Mouse (Mus musculus) limb, embryonic 11.5 days (tissue): ENCODE measurements at regions not wholly inside any gene's neighbourhood (a gene's known extent, or its start where the extent isn't known, plus 50 kb on each side); places are given as distances from the start of the nearest gene placed in this dataset.

Source experiments
- ATAC-seq: fragments of 200-750 bp; cut with Nextera tagmentation; 2 replicates; pipeline ENCODE4 v1.8.0; 2017; ENCODE audit warnings: low read depth; ENCODE audit not compliant: insufficient number of reproducible peaks, low FRiP score, low TSS enrichment
- DNase-seq: peaks from one replicate; pipeline ENCODE4 v3.0.0-alpha.2; 2015; ENCODE audit warnings: low spot score
- H3K27ac ChIP-seq: fragments of 300-500 bp; sonication (generic); replicated peaks from 2 replicates; pipeline ENCODE4 v1.5.1; 2014; ENCODE audit warnings: low read depth, mild to moderate bottlenecking, low read length
- H3K27me3 ChIP-seq: fragments of 300-500 bp; sonication (generic); 2 replicates; pipeline ENCODE4 v1.6.1; 2014; ENCODE audit warnings: mild to moderate bottlenecking, low read length, mixed read lengths; ENCODE audit not compliant: control insufficient read depth, insufficient read depth
- H3K36me3 ChIP-seq: fragments of 300-500 bp; sonication (generic); 2 replicates; pipeline ENCODE4 v1.6.1; 2014; ENCODE audit warnings: mild to moderate bottlenecking, low read length, moderate library complexity, mixed read lengths; ENCODE audit not compliant: control insufficient read depth, insufficient read depth
- H3K4me1 ChIP-seq: fragments of 300-500 bp; sonication (generic); 2 replicates; pipeline ENCODE4 v1.6.1; 2014; ENCODE audit warnings: low read length, mixed read lengths; ENCODE audit not compliant: control insufficient read depth, insufficient read depth
- H3K4me2 ChIP-seq: fragments of 300-500 bp; sonication (generic); 2 replicates; pipeline ENCODE4 v1.6.1; 2014; ENCODE audit warnings: low read depth, mild to moderate bottlenecking, moderate library complexity; ENCODE audit not compliant: severe bottlenecking
- H3K4me3 ChIP-seq: fragments of 300-500 bp; sonication (generic); 2 replicates; pipeline ENCODE4 v1.5.1; 2014; ENCODE audit warnings: low read depth, low read length
- H3K9ac ChIP-seq: fragments of 300-500 bp; sonication (generic); 2 replicates; pipeline ENCODE4 v1.6.1; 2014; ENCODE audit warnings: mild to moderate bottlenecking, low read length
- H3K9me3 ChIP-seq: fragments of 300-500 bp; sonication (generic); 2 replicates; pipeline ENCODE4 v1.6.1; 2016; ENCODE audit warnings: low read length; ENCODE audit not compliant: control insufficient read depth
- WGBS: fragments of 180-500 bp; shearing (Covaris S2); extraction: QIAGEN DNeasy Blood & Tissue Kit; methylation state at CpG from one replicate; pipeline ENCODE4 v1.1.7; 2014; 5-methylcytosine and 5-hydroxymethylcytosine counted together

- H3K4me3 ChIP-seq = no peak overlapping the region
- ATAC-seq = no peak
- no peaks in the 10 kb centered on the region for H3K27me3 ChIP-seq
- no peaks in the 10 kb centered on the region for H3K36me3 ChIP-seq
- H3K9ac ChIP-seq = no peak overlapping the region
- no peaks in the 10 kb centered on the region for H3K9me3 ChIP-seq
- no peaks in the 10 kb centered on the region for H3K4me1 ChIP-seq
- no peak for DNase-seq
- WGBS = 73% methylated on average over 1 of the region's 1 CpGs
- no peak overlapping the region for H3K27ac ChIP-seq
- H3K4me2 ChIP-seq = no peak overlapping the region
Observed at GRCm38 (mm10) chr4:67589501-67589900, 762.1 kb downstream of the Tlr4 start.

- Histone ChIP-seq H3K4me3 (no peak overlapping the region), H3K9ac (no peak overlapping the region), H3K4me1 (no peaks in the 10 kb centered on the region), H3K9me3 (no peaks in the 10 kb centered on the region), H3K36me3 (no peaks in the 10 kb centered on the region), H3K4me2 (no peak overlapping the region), H3K27ac (no peak overlapping the region), H3K27me3 (no peaks in the 10 kb centered on the region)
- no peak for DNase-seq
- ATAC-seq = no peak
- WGBS = 73% methylated on average over 7 of the region's 7 CpGs
Observed at GRCm38 (mm10) chr4:67589976-67590727, 762.8 kb downstream of the Tlr4 start.

GRCm38 (mm10) chr4:67607166-67607565, 779.8 kb downstream of the Tlr4 start:
- no peak overlapping the region for H3K9ac ChIP-seq
- no peak for DNase-seq
- no peak overlapping the region for H3K4me3 ChIP-seq
- H3K4me2 ChIP-seq = no peak overlapping the region
- H3K4me1 ChIP-seq = no peaks in the 10 kb centered on the region
- H3K27me3 ChIP-seq = no peaks in the 10 kb centered on the region
- no peaks in the 10 kb centered on the region for H3K9me3 ChIP-seq
- ATAC-seq = no peak
- no peak overlapping the region for H3K27ac ChIP-seq
- H3K36me3 ChIP-seq = no peaks in the 10 kb centered on the region

- H3K36me3 ChIP-seq = no peaks in the 10 kb centered on the region
- no peaks in the 10 kb centered on the region for H3K9me3 ChIP-seq
- H3K4me1 ChIP-seq = no peaks in the 10 kb centered on the region
- H3K4me2 ChIP-seq = no peak overlapping the region
- no peak overlapping the region for H3K4me3 ChIP-seq
- WGBS = 63% methylated on average over 5 of the region's 5 CpGs
- no peak overlapping the region for H3K9ac ChIP-seq
- no peak for ATAC-seq
- no peak overlapping the region for H3K27ac ChIP-seq
- H3K27me3 ChIP-seq = no peaks in the 10 kb centered on the region
- no peak for DNase-seq
Observed at GRCm38 (mm10) chr4:67614486-67615067, 787.2 kb downstream of the Tlr4 start.

- Histone ChIP-seq H3K4me2 (no peak overlapping the region), H3K36me3 (no peaks in the 10 kb centered on the region), H3K27me3 (no peaks in the 10 kb centered on the region), H3K4me1 (no peaks in the 10 kb centered on the region), H3K9ac (no peak overlapping the region), H3K9me3 (no peaks in the 10 kb centered on the region), H3K27ac (no peak overlapping the region), H3K4me3 (no peak overlapping the region)
- ATAC-seq (no peak), DNase-seq (no peak)
Observed at GRCm38 (mm10) chr4:67626641-67627040, 799.3 kb downstream of the Tlr4 start.

GRCm38 (mm10) chr4:67646090-67646489, 818.7 kb downstream of the Tlr4 start:
- no peaks in the 10 kb centered on the region for H3K36me3 ChIP-seq
- no peak overlapping the region for H3K27ac ChIP-seq
- ATAC-seq (no peak), DNase-seq (no peak)
- 73% methylated on average over 2 of the region's 2 CpGs for WGBS
- no peaks in the 10 kb centered on the region for H3K27me3 ChIP-seq
- H3K4me3 ChIP-seq = no peak overlapping the region
- no peak overlapping the region for H3K4me2 ChIP-seq
- no peak overlapping the region for H3K9ac ChIP-seq
- H3K9me3 ChIP-seq = no peaks in the 10 kb centered on the region
- no peaks in the 10 kb centered on the region for H3K4me1 ChIP-seq

GRCm38 (mm10) chr4:67662122-67662521, 834.7 kb downstream of the Tlr4 start:
- no peak for ATAC-seq
- WGBS = 45% methylated on average over 3 of the region's 3 CpGs
- Histone ChIP-seq H3K36me3 (no peaks in the 10 kb centered on the region), H3K27ac (no peak overlapping the region), H3K4me3 (no peak overlapping the region), H3K27me3 (no peaks in the 10 kb centered on the region), H3K9me3 (no peaks in the 10 kb centered on the region), H3K4me1 (no peaks in the 10 kb centered on the region), H3K4me2 (no peak overlapping the region), H3K9ac (no peak overlapping the region)
- no peak for DNase-seq

- Histone ChIP-seq H3K27ac (no peak overlapping the region), H3K9ac (no peak overlapping the region), H3K4me3 (no peak overlapping the region), H3K4me2 (no peak overlapping the region), H3K27me3 (no peaks in the 10 kb centered on the region), H3K4me1 (no peaks in the 10 kb centered on the region), H3K36me3 (no peaks in the 10 kb centered on the region), H3K9me3 (no peaks in the 10 kb centered on the region)
- ATAC-seq (no peak), DNase-seq (no peak)
- WGBS = 73% methylated on average over 1 of the region's 1 CpGs
Observed at GRCm38 (mm10) chr4:67673961-67674360, 846.6 kb downstream of the Tlr4 start.

GRCm38 (mm10) chr4:67677589-67677988, 850.2 kb downstream of the Tlr4 start:
- no peak overlapping the region for H3K9ac ChIP-seq
- H3K27ac ChIP-seq = no peak overlapping the region
- ATAC-seq (no peak), DNase-seq (no peak)
- no peak overlapping the region for H3K4me3 ChIP-seq
- H3K4me2 ChIP-seq = no peak overlapping the region
- H3K4me1 ChIP-seq = no peaks in the 10 kb centered on the region
- 85% methylated on average over 1 of the region's 1 CpGs for WGBS
- no peaks in the 10 kb centered on the region for H3K36me3 ChIP-seq
- no peaks in the 10 kb centered on the region for H3K9me3 ChIP-seq
- H3K27me3 ChIP-seq = no peaks in the 10 kb centered on the region
